Mouse (Mus musculus): Measurements from ENCODE around the gene Rgs3.

Rgs3 gene

GRCm38 (mm10) chr4:62723795-62724194 is 164.1 kb downstream of the Rgs3 start:
- DNase-seq (ENCODE audit: extremely low spot score): no peak

- DNase-seq (ENCODE audit: extremely low spot score): no peak
These were observed 166.8 kb downstream of the Rgs3 start for GRCm38 (mm10) chr4:62726282-62726937.

- no peak for DNase-seq (ENCODE audit: extremely low spot score)
These were observed 168.1 kb downstream of the Rgs3 start for GRCm38 (mm10) chr4:62727541-62728303.

- DNase-seq (ENCODE audit: extremely low spot score): no peak
These were observed 168.8 kb downstream of the Rgs3 start for GRCm38 (mm10) chr4:62728471-62728870.

- DNase-seq (ENCODE audit: extremely low spot score): no peak
These were observed 169.5 kb downstream of the Rgs3 start for GRCm38 (mm10) chr4:62729191-62729590.

GRCm38 (mm10) chr4:62729941-62730340 is 170.3 kb downstream of the Rgs3 start:
- no peak for DNase-seq (ENCODE audit: extremely low spot score)

GRCm38 (mm10) chr4:62730861-62731260 is 171.2 kb downstream of the Rgs3 start:
- DNase-seq (ENCODE audit: extremely low spot score): no peak

- DNase-seq (ENCODE audit: extremely low spot score): no peak
These were observed 171.9 kb downstream of the Rgs3 start for GRCm38 (mm10) chr4:62731531-62732063.

- no peak for DNase-seq (ENCODE audit: extremely low spot score)
These were observed 172.4 kb downstream of the Rgs3 start for GRCm38 (mm10) chr4:62732096-62732495.

- peak; percentile 36 for DNase-seq (ENCODE audit: extremely low spot score)
These were observed 173.2 kb downstream of the Rgs3 start for GRCm38 (mm10) chr4:62732840-62733239.

GRCm38 (mm10) chr4:62733938-62734337 is 174.3 kb downstream of the Rgs3 start:
- DNase-seq (ENCODE audit: extremely low spot score): no peak

GRCm38 (mm10) chr4:62735291-62735690 is 175.6 kb downstream of the Rgs3 start:
- no peak for DNase-seq (ENCODE audit: extremely low spot score)

GRCm38 (mm10) chr4:62735878-62736277 is 176.2 kb downstream of the Rgs3 start:
- no peak for DNase-seq (ENCODE audit: extremely low spot score)

- DNase-seq (ENCODE audit: extremely low spot score): no peak
These were observed 176.8 kb downstream of the Rgs3 start for GRCm38 (mm10) chr4:62736421-62736820.

- no peak for DNase-seq (ENCODE audit: extremely low spot score)
These were observed 177.3 kb downstream of the Rgs3 start for GRCm38 (mm10) chr4:62736904-62737303.

GRCm38 (mm10) chr4:62737983-62738695 is 178.5 kb downstream of the Rgs3 start:
- peak; percentile 29 for DNase-seq (ENCODE audit: extremely low spot score)

GRCm38 (mm10) chr4:62738996-62739395 is 179.3 kb downstream of the Rgs3 start:
- DNase-seq (ENCODE audit: extremely low spot score): no peak

GRCm38 (mm10) chr4:62739591-62739990 is 179.9 kb downstream of the Rgs3 start:
- DNase-seq (ENCODE audit: extremely low spot score): no peak

- DNase-seq (ENCODE audit: extremely low spot score): no peak
These were observed 180.8 kb downstream of the Rgs3 start for GRCm38 (mm10) chr4:62740282-62741054.

- DNase-seq (ENCODE audit: extremely low spot score): no peak
These were observed 181.4 kb downstream of the Rgs3 start for GRCm38 (mm10) chr4:62741055-62741453.

GRCm38 (mm10) chr4:62741601-62742000 is 182.0 kb downstream of the Rgs3 start:
- peak; percentile 44 for DNase-seq (ENCODE audit: extremely low spot score)
